Mouse (Mus musculus) left cerebral cortex, adult 18-20 months (tissue): Measurements from ENCODE around the gene Aff1. TPM values are rescaled to one million over a fixed set of nuclear protein-coding genes. Genes with fewer than 3 reads are reported as not detected.

ENCODE experiments used
- DNase-seq, 2 experiments: peaks; one replicate each; pipeline ENCODE4 v3.0.0; 2021 to 2022; ENCODE audit warnings: low spot score in 2 of 2, mixed read lengths in 1 of 2
- total RNA-seq, 2 experiments: library from RNA; stranded (reverse); gene quantifications; 2 replicates each; pipeline ENCODE4 v1.2.3; 2021

The Aff1 gene
- total RNA-seq, 2 experiments from 2014 or later: 13.3 to 15.4 TPM

GRCm38 (mm10) chr5:103889766-103890165 lies 197.6 kb downstream of the Aff1 start:
- no peak for DNase-seq

- no peak for DNase-seq
These were observed 206.1 kb downstream of the Aff1 start for GRCm38 (mm10) chr5:103898310-103898709.

Other genes starting within 250 kb of the Aff1 start
- gene Slc10a6, start 63.0 kb upstream of the Aff1 start, total RNA-seq: not detected
- gene 1700016H13Rik, start 36.4 kb upstream of the Aff1 start, total RNA-seq: not detected
- 10 to 100 TPM; 36.0 to 39.0 TPM for gene Klhl8, start 218.9 kb downstream of the Aff1 start, total RNA-seq